Mouse (Mus musculus) CD4-positive, CD25-positive, alpha-beta regulatory T cell, adult 4 months (primary cell): Measurements from ENCODE around the gene Vdr. TPM values are rescaled to one million over a fixed set of nuclear protein-coding genes. Genes with fewer than 3 reads are reported as not detected.
"Not testable (repeated sequence)": the region's sequence is repeated elsewhere in the genome, so short reads cannot be mapped to it uniquely, and the experiment has no call there.

Experiments used
- ATAC-seq: one replicate; pipeline ENCODE4 v1.8.0; 2017
- polyA plus RNA-seq, 2 experiments: library from polyadenylated mRNA; unstranded; fragments of 100-300 nt; shearing (Covaris generic); gene quantifications; one replicate each; pipeline ENCODE4 v1.2.1; 2017

Gene Vdr
- polyA plus RNA-seq, 2 experiments from 2014 or later: 0.24 to 0.84 TPM

DNA sequence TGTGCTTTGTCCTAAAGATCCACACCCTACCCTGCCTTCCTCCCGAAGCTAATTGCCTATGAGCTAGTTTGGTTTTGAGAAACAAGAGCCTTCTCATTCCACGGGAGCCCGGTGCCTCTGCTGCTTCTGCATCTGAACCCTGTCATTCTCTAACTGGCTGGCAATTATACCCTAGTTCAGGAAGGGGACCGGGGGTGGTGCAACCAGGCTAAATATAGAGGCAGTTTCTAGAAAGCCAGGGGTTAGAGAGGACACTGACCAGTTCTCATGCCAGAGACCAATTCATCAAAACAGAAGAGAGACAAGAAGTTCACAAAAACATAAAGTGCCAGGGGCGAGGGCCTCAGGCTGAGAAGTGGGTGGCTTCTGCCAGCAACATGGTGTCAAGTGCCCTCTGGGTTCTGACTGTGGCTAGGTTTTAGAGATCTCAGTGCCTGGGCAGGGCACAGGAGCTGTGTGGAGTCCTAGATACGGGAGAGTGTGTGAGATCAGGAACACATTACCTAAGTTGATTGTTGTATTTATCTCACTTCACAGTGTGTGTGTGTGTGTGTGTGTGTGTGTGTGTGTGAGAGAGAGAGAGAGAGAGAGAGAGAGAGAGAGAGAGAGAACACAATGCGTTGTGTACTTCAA is 31.6 kb downstream of the Vdr start:
- no peak for ATAC-seq

DNA sequence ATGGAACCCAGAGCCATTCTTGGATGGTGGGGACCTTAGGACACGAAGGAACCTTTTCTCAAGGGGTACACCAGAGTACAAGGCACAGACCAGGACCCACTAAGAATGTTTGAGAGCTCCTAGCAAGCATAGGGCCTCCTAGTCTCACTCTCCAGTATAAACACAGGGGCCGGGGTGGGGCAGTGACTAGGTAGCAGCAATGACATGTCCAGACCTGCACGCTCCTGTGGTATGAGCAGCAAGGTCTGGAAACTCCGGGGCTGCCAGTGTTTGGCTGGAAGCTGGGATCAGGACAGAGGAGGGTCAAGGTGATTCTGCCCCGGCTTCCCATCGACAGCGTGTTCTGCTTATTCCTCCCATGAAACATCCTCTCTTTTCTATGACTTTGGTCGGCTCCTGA is 34.6 kb downstream of the Vdr start:
- ATAC-seq: no peak

DNA sequence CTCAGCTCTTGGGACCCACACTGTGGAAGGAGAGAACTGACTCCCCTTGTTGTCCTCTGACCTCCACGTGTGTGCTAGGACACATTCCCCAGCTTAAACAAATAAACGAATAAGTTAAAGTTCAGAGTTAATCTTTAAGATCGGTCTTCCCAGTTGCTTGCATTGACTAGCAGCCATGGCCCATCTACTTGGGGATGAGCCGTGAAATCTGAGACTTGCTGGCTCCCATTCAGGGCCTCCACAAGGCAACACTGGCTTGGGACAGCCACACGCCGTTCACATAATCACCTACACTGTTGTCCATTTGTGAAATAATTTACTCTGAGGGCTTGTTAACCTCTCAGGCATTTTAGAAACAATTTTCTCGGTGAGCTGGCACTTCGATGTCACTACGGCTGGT is 36.7 kb downstream of the Vdr start:
- no peak for ATAC-seq

DNA sequence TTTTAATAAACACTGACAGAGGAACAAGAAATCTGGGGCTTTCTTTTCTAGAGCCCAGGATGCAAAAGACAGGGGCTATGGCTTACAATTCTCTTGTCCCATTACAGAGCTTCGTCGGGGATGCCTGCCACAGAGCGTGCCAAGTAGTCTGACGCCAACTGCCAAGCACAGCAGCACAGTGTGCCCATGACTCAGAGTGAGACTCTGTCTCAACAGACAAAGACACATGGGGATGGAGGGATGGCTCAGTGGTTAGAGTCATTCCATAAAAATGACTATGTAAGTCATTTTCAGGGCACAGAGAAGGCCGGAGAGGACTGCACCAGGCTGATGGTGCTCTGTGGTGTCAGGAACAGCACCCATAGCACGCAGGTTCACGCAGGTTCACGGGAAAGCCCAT is 38.3 kb downstream of the Vdr start:
- ATAC-seq: no peak

- no peak for ATAC-seq
Observed at GRCm38 (mm10) chr15:97871055-97872030, 39.1 kb downstream of the Vdr start.

- not testable (repeated sequence) for ATAC-seq
Observed at GRCm38 (mm10) chr15:97870116-97870515, 40.3 kb downstream of the Vdr start.

DNA sequence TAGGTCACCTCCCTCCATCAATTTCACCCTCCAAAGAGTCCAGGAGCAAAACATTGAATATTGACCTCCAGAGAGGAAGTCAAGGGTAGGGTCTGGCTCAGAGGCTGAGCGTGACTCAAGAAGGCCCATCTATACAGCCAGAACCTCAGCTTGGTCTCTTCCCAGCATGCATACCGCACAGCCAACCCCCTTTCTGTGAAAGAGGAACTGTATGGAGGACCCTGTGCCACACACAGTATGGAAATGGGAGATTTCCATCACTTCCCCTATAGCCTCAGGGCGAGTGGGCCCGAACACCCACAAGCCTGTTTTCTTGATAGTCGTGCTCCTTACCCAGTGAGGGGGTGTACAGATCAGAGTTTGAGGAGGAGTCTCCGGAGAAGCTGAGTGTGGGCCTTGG is 41.4 kb downstream of the Vdr start:
- no peak for ATAC-seq

DNA sequence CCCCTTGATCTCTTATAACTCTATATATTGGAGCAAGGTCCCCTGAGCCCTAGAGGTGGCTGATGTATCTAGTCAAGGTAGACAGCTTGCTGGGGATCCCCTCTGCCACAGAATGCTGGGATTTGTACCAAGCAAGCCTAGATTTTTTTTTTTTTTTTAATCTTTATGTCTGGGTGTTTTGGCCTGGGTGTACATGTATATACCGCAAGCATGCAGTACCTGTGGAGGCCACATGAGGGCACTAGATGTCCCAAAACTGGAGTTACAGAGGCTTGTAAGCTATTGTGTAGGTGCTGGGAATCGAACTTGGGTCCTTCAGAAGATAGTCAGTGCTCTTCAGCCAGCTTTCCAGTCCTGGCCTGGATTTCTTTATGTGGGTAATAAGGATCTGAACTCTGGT is 44.4 kb downstream of the Vdr start:
- no peak for ATAC-seq

DNA sequence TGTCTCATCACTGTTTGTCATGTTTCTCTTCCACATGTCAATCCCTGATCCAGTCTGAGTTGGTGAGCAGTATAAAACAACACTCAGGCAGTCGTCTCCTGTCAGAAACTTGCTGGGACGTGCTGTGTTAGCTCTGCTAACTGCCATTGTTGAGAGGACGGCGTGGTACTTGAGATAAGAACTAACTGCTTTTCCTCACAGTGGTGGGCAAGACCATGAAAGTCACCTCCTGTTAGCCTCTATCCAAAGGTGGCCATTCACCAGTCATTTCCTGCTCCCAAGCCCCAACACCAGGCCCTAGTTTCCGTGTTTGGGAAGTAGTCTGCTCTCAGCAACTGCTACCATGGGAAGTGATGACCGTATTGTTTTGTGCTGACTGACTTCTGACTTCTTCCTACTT is 45.3 kb downstream of the Vdr start:
- ATAC-seq: no peak

GRCm38 (mm10) chr15:97864361-97865045 is 45.9 kb downstream of the Vdr start:
- ATAC-seq: no peak

DNA sequence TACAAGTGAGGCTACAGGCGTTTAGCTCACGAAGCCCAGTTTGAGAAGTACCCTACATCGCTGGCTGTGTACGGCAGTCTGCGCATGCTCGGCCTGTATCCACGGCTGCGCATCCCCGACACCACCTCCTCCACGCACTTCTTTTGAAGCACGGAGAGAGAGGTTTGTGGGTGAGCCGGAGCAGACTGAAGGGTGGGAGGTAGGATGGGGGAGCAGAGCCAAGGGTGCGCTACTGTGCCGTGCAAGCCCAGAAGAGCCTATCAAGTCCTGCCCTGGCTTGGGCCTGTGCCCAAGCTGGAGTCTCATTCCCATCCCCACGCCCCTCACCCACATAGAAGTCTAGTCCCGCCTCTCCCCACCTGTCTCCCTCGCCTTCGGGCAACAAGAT is 46.9 kb downstream of the Vdr start:
- no peak for ATAC-seq

- ATAC-seq: no peak
Observed at GRCm38 (mm10) chr15:97862881-97863493, 47.4 kb downstream of the Vdr start.

- ATAC-seq: no peak
Observed at GRCm38 (mm10) chr15:97860353-97860752, 50.1 kb downstream of the Vdr start.

GRCm38 (mm10) chr15:97858431-97858830 is 52.0 kb downstream of the Vdr start:
- ATAC-seq: no peak

GRCm38 (mm10) chr15:97854551-97854950 is 55.9 kb downstream of the Vdr start:
- no peak for ATAC-seq

DNA sequence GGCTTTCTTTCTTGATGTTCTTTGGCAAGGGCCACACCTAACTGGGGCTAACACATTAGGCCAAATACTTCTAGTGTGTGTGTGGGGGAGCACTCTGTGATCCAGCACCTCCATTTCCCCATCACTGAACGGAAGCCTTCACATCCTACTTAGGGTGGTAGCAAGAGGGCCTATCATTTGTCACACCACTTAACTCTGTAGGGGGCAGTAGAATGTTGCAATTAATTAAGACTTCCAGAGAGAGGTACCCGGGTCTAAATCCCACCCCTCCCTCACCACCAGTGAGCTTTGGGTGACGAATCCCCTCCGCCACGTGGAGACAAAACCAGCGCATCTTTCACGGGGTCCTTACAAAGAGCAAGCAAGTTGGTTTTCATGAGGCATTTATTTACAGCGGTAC is 56.4 kb downstream of the Vdr start:
- ATAC-seq: no peak

DNA sequence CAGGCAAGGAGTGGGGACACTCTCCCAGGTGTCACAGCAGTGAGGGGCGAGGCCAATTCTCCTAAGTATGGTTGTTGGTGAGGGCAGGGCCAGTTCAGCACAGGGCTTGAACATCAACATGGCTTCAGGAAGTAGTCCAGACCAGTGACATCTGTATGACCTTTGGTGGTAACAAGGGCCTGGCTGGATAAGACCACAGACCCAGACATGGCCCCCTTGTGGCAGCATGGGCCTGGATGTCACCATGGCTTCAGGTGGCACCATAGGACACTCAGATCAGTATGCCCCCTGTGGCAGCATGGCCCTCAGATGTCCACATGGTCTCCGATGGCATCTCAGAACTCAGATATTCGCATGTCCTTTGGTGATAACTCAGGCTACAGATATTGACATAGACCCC is 58.1 kb downstream of the Vdr start:
- no peak for ATAC-seq

DNA sequence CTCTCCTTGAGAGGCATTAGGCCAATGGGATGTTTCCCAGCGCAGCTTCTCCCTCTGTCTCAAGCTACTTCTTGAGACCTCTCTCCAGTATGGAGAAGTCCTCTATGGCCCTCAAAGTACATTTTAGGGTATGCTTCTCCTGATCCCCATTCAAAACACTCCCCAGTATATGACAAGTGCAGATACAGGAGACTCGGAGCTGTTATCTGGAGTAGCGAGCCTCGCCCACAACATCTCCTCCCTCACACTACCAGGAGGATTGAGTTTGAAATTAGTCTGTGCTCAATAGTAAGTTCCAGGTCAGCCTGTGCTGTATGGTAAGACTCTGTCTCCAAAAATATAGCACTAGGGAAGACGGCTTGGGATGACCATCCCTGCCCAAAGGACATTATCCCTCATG is 59.4 kb downstream of the Vdr start:
- ATAC-seq: no peak

DNA sequence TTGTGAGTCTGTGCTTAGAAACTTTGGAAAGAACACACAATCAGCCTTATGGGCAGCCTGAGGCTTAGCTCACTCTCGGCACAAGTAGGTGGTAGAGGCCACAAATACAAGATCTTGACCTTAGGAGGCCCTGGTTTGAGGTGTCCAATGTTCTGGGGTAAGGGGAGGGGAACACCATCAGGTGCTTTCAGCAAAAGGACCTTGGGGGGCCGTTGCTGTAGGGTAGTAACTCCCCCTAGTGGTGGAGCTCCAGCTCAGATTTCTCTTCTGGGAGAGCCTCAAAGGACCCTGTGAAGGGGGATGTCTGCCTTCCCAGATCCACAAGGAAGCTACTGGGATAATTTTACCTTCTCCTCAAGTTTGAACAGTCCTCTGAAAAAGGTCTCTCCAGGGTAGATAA is 60.0 kb downstream of the Vdr start:
- ATAC-seq: no peak

- peak; percentile 92 for ATAC-seq
Observed at GRCm38 (mm10) chr15:97849116-97849911, 61.1 kb downstream of the Vdr start.

DNA sequence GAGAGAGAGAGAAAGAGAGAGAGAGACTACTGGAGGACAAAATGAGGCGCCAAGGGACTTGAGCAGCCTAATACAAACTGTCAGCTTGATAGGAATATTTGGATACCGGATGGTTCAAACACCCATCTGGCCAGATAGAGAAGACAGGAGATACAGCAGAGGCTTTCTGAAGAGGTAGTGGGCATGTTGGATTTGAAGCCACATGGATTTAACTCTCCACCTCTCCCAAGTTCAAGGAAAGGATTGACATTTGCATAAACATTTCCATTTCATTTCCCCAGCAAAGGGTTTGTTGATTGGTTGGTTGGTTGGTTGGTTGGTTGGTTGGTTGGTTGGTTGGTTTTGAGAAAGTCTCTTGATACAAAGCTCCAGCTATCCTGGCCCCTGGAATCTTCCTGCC is 62.6 kb downstream of the Vdr start:
- ATAC-seq: no peak

- ATAC-seq: no peak
Observed at GRCm38 (mm10) chr15:97847285-97847684, 63.1 kb downstream of the Vdr start.
